Mouse (Mus musculus) cerebellum, adult 18-20 months (tissue): ENCODE data around the gene Dctn5.
A peak's percentile ranks its signal among the peaks of the same experiment; 100 is the strongest.

Experiments used
- DNase-seq, 2 experiments: peaks; one replicate each; pipeline ENCODE4 v3.0.0; 2021

The Dctn5 gene

DNA sequence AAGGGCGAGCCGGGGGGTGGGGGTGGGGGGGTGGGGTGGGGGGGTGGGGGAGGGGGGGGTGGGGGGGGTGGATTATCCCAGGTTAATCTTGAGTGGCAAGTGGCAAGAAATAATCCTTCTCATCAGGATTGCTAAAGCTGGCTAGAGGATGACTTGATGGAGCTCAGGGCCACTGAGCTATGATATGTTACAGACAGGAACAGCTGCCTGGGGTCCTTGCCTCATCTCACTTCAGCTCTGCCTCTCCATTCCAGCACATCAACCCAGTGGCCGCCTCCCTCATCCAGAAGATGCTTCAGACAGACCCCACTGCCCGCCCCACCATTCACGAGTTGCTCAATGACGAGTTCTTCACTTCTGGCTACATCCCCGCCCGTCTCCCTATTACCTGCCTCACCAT lies 30.9 kb downstream of the Dctn5 start:
- DNase-seq: no peak

DNA sequence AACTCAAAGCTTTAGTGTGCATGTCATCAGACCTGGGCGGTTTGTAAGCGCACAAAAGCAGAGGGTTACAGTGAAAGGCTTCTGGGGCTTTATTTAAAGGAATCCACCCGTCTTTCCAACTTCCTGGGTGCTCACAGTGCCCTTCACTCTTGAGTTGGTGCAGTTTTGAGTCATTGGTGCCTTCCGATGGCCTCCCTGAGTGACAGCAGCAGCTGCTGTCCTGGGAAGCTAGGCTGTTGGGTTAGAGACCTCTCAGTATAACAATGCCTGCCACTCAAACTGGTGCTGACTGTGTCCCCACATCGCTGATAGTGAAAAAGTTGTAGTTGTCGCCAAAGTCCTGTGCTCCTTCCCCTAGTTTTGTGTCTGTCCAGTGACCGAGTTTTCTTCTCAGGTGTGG lies 34.4 kb downstream of the Dctn5 start:
- DNase-seq: no peak

DNA sequence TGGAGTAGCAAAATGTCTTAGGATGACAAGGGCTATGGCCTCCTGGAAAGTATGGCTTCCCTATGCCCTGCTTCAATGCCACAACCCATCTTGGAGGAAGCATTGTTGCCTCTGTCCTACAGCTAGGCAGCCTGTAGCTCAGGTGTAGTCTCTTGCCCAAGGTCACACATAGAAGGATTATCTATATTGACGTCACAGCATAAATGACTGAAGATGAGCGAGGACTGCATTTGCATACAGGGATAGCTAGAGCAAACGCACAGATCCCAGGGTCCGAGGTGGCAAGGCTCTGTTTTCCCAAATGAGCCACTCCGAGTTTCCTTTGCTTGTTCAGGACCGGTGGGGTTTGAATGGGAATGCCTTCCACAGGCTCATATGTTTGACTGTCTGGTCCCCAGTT lies 37.9 kb downstream of the Dctn5 start:
- no peak for DNase-seq

DNA sequence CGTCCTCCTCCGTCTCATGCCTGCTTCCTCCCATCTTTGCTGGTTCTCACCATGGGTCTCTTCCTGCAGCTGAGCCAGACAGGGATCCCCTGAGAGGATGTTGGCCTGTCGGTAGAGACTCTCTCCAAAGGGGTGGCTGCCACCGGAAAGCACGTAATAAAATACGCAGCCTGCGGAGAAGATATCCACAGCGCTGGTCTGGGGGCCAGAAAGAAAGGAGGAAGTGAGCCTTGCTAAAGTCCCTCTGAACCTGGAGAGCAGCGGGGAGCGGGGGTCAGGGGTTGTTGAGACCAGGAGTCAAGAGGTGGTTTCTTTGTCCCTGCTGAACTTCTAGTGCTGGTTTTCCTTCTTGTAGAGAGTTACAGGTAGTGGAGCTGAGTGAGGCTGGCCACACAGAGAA lies 38.8 kb downstream of the Dctn5 start:
- no peak for DNase-seq

DNA sequence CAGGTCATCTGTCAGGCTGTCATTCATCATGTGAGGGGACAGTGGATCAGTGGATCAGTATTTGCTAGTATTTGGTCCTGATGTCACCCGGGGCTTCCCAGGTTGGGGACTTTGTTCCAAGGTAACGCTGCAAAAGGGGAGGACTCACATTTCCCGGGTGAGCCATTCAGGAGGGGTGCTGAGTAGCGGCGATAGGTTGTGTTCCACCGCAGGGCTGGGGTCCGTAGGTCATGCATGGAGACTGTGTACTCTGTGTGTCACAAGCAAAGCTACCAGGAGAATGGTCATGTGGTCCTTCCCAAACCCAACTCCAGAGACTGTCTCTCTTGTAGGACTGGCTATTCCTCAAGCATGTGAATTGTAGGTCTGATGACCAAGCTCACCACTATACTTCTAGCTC lies 47.9 kb downstream of the Dctn5 start:
- DNase-seq: no peak

DNA sequence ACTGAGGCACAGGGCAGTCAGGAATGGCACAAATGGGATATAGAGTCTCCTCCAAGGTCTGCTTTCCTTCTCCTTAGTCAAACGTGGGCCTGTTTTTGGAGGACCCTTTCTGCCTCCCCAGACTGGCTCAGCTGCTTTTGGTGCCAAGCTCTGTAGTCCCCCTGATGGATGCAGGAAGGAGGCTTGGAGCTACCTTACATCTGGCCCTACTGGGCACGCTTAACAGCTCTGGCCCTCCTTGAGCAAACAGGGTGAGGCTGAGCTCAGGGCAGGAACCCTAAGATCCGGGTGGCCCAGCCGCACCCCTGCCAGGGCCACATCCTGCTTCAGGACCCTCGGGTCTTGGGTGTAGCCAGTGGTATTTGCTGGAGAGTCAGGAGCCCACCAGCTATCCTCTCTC lies 51.7 kb downstream of the Dctn5 start:
- DNase-seq: no peak

DNA sequence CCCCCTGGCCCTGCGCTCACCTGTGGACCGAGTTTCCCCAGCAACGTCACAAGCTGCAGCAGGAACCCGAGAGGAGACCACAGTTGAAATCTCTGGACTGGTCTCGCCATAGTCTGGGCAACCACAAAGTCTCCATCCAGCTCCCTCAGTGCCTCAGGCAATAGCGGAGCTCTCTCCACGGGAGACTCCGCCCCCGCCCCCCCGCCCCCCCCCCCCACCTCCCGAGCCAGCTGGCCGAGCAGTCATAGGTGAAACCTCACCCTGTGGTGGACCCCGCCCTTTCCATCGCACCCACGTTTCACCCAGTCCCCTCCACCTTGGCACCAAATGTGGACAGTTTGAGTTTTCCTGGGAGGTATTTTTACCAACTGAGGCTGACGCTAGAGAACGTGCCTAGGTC lies 53.2 kb downstream of the Dctn5 start, which contains the start of gene Ern2:
Gene Ern2 (minus strand): TSS at position 165 of the 400 bp plus-strand sequence.
- no peak for DNase-seq

DNA sequence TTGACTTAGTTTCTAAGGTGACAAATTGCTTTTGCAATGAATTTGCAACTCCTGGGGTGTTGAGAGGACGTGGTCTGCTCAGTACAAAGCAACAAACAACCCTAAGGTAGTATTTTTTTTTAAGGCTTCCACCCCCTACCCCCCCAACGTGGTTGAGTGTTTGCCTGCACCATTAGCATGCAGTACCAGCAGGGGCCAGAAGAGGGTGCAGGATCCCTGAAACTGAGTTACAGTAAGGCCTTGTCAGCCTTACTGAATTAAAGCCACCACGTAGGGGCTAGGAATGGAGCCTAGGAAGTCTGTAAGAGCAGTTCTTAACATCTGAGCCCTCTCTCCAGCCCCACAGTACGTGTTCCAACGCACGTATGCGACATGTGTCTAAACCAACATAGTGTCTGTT lies 56.6 kb downstream of the Dctn5 start:
- DNase-seq: peak; percentile 13 to 17

DNA sequence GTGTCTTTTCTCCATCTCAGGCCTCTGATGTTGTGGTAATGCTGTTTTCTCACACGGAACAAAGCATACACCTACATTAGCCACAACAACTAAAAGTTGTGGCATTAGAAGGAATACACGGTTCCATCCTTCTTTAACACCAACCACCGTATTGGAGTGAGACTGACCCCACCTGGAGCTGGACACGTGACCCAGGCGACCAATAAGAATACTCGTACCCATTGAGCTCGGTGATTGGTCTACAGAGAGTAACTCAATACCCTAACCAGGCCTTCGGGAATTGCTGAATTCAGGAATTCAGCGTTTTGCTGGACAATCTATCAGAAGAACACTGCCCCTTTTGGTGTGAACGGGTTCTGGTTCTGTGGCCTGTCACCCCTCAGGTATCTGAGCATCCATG lies 58.3 kb downstream of the Dctn5 start:
- no peak for DNase-seq

DNA sequence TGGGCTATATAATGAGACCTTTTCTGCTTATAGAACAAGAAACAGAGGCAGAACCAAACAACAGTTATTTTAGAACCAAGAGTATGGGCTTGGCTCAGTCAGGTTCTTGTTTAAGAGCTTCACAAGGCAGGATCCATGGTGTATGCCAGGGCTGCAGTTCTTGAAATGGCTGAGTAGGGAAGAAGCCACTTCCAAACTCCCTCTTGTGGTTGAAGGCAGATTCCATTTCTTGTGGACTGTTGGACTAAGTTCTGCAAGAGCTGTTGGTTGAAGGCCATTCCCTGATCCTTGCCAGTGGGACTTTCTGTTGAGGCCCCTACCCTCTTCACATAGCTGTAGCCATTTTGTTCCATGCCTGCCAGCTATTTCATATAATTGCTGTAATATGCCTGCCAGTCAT lies 61.1 kb downstream of the Dctn5 start:
- DNase-seq: no peak

DNA sequence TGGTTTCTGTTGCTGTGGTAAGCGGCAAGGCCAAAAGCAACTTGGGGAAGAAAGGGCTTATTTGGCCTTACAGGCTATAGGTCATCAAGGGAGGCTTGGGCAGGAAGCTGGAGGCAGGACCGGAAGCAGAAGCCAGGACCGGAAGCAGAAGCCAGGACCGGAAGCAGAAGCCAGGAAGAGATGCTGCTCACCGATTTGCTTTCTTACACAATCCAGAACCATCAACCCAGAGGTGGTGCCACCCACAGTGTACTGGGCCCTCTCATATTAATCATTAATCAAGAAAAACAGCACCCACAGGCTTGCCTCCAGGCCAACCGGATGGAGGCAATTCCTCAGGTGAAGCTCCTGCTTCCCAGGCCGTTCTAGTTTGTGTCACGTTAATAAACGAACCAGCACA lies 63.9 kb downstream of the Dctn5 start:
- no peak for DNase-seq

DNA sequence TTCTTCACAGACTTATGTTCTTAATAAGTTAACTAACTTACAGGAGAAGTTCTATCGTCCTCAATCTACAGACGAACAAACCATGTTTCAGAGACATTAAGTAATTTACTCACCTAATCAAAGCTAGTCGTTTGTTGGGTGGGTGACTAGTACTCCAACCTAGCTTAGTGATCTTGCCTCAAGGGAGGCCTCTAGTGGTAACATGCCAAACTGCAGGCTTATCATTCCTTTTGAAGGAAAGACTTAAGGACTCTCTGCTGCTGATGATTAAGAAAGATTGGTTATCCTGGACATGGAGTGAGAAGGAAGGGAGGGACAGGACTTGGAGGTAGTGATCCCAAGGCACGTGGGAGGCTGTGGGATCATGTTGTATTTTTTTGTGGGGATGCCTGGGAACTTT lies 64.5 kb downstream of the Dctn5 start:
- peak; percentile 41 to 51 for DNase-seq
